Mouse (Mus musculus) limb, embryonic 14.5 days (tissue): Measurements from ENCODE around the gene Snrnp35. TPM values are rescaled to one million over a fixed set of nuclear protein-coding genes. Genes with fewer than 3 reads are reported as not detected.

Experiments
- ATAC-seq: fragments of 200-750 bp; cut with Nextera tagmentation; 2 replicates; pipeline ENCODE4 v1.8.0; 2017; ENCODE audit warnings: low read depth, moderate number of reproducible peaks, moderate TSS enrichment; ENCODE audit not compliant: low FRiP score
- DNase-seq: peaks from one replicate; pipeline ENCODE4 v3.0.0-alpha.2; 2015; ENCODE audit warnings: low spot score
- H3K27ac ChIP-seq: fragments of 300-500 bp; sonication (generic); replicated peaks from 2 replicates; pipeline ENCODE4 v1.5.1; 2014; ENCODE audit warnings: low read depth, mild to moderate bottlenecking, low read length, moderate library complexity, mixed read lengths
- H3K27me3 ChIP-seq: fragments of 300-500 bp; sonication (generic); 2 replicates; pipeline ENCODE4 v1.6.1; 2014; ENCODE audit warnings: low read length, mixed read lengths; ENCODE audit not compliant: control insufficient read depth, insufficient read depth
- H3K36me3 ChIP-seq: fragments of 300-500 bp; sonication (generic); 2 replicates; pipeline ENCODE4 v1.6.1; 2014; ENCODE audit warnings: mild to moderate bottlenecking, low read length, moderate library complexity, mixed read lengths; ENCODE audit not compliant: control insufficient read depth, insufficient read depth
- H3K4me1 ChIP-seq: fragments of 300-500 bp; sonication (generic); 2 replicates; pipeline ENCODE4 v1.6.1; 2014; ENCODE audit warnings: antibody characterized with exemption, low read length, mixed read lengths; ENCODE audit not compliant: control insufficient read depth, insufficient read depth
- H3K4me2 ChIP-seq: fragments of 300-500 bp; sonication (generic); replicated peaks from 2 replicates; pipeline ENCODE4 v1.6.1; 2014; ENCODE audit warnings: low read depth, mild to moderate bottlenecking, low read length, moderate library complexity; ENCODE audit not compliant: severe bottlenecking
- H3K4me3 ChIP-seq: fragments of 300-500 bp; sonication (generic); replicated peaks from 2 replicates; pipeline ENCODE4 v1.5.1; 2014; ENCODE audit warnings: low read length
- H3K9ac ChIP-seq: fragments of 300-500 bp; sonication (generic); 2 replicates; pipeline ENCODE4 v1.6.1; 2014; ENCODE audit warnings: mild to moderate bottlenecking, low read depth, low read length, moderate library complexity; ENCODE audit not compliant: severe bottlenecking
- H3K9me3 ChIP-seq: fragments of 300-500 bp; sonication (generic); 2 replicates; pipeline ENCODE4 v1.6.1; 2016; ENCODE audit warnings: low read length; ENCODE audit not compliant: control insufficient read depth
- POLR2A ChIP-seq: fragments of 200-500 bp; IDR thresholded peaks from 2 replicates; pipeline ENCODE4 v1.8.0; 2012; ENCODE audit warnings: inconsistent platforms, mild to moderate bottlenecking, moderate library complexity, borderline replicate concordance; ENCODE audit not compliant: insufficient read depth, insufficient read length; ENCODE audit errors: extremely low read depth
- WGBS: fragments of 180-500 bp; shearing (Covaris S2); extraction: QIAGEN DNeasy Blood & Tissue Kit; methylation state at CpG from one replicate; pipeline ENCODE4 v1.1.7; 2014; 5-methylcytosine and 5-hydroxymethylcytosine counted together
- polyA plus RNA-seq, 2 experiments: library from polyadenylated mRNA; depleted of rRNA in 1 of 2; stranded (reverse) in 1 of 2; unstranded in 1 of 2; fragments of >200 nt; fragmentation: Nextera tagmentation in 1 of 2; extraction: Ambion mirVana in 1 of 2; gene quantifications; 2 replicates each; pipeline versions ENCODE4 v1.2.1 to v1.2.3; 2012 to 2014

Gene Snrnp35
- polyA plus RNA-seq, 2 experiments = 10.7 to 17.1 TPM

DNA sequence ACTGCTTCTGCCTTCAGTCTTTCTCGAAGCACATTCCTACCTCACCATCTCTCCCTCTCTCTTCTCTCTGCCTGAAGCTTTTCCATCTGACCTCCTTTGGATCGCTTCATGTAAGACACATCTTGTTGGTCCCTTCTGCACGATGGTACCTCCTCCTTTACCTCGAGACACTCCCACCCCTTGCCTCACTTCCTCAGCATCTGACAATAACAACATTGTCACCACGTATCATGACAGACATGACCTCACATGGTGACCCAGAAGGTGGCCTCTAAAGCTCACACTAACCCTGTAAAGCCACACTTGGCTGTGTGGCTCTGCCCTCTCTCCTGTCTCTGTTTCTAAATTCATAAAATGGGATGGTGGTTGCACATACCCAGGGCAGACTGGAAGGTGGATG, 32.9 kb downstream of the Snrnp35 start:
- Histone ChIP-seq H3K4me2 (no peak overlapping the region), H3K4me1 (no peaks in the 10 kb centered on the region), H3K9me3 (no peaks in the 10 kb centered on the region), H3K27ac (no peak overlapping the region), H3K4me3 (no peak overlapping the region), H3K36me3 (peaks cover 65% of the 10 kb centered on the region), H3K27me3 (no peaks in the 10 kb centered on the region), H3K9ac (no peak overlapping the region)
- WGBS = 87% methylated on average over 5 of the region's 5 CpGs
- no peak for ATAC-seq
- no peak for TF ChIP-seq POLR2A
- DNase-seq = no peak

DNA sequence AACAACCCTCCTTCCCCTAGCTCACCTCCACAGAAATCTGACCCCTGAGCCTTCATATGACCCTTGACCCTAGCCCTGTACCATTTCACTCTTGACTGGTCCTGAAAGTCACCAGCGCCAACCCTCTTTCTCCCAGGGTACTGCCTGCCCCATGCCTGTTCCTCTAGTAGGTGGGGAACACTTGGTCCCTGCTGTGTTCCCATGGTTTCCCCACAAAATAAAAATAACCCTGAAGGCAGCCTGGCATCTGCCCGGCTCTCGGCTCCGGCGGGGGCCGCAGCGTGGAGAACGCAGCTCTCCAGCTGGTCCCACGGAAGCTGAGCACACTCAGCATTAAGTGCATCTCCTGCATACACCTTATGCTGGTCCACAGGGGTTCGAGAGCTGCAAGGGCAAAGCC, 35.7 kb downstream of the Snrnp35 start:
- DNase-seq (no peak), ATAC-seq (no peak)
- Histone ChIP-seq H3K4me2 (no peak overlapping the region), H3K4me3 (no peak overlapping the region), H3K27me3 (no peaks in the 10 kb centered on the region), H3K9me3 (no peaks in the 10 kb centered on the region), H3K27ac (no peak overlapping the region), H3K4me1 (no peaks in the 10 kb centered on the region), H3K36me3 (peaks cover 39% of the 10 kb centered on the region), H3K9ac (no peak overlapping the region)
- no peak for TF ChIP-seq POLR2A
- WGBS = 88% methylated on average over 10 of the region's 10 CpGs

DNA sequence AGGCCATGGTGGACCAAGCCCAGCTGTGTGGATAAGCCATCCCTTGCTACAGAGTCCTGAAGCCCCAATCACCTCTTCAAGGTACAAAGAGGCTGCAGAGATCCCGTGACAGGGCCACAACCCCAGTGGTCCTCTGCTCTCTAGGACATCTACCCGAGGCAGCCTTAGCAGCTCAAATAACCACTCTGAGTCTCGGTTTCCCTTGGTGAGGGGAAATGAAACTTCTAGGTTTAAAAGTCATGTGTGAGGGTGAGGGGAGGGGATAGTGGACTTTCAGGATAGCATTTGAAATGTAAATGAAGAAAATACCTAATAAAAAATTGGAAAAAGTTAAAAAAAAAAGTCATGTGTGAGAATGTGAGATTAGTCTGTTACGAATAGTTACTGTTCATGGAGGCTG, 38.7 kb downstream of the Snrnp35 start:
- TF ChIP-seq POLR2A = no peak
- Histone ChIP-seq H3K4me3 (no peak overlapping the region), H3K9ac (no peak overlapping the region), H3K27me3 (no peaks in the 10 kb centered on the region), H3K9me3 (no peaks in the 10 kb centered on the region), H3K4me1 (no peaks in the 10 kb centered on the region), H3K36me3 (peaks cover 33% of the 10 kb centered on the region), H3K4me2 (no peak overlapping the region), H3K27ac (no peak overlapping the region)
- DNase-seq (no peak), ATAC-seq (no peak)
- WGBS = 89% methylated on average over 4 of the region's 4 CpGs

DNA sequence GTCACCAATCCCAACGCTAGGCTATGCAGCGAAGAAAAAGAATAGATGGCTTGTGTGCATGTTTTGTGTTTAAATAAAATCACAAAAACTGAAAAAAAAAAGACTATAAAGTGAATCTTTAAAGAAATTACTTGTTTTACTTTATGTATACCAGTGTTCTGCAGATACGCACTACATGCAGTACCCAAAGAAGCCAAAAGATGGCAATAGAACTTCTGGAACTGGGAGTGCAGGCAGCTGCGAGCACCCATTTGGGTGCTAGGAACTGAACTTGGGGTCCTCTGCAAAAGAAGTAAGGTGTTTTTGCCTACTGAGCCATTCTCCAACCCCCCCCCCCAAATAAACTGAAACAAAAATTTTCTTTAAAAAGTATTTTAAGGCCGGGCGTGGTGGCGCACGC, 40.1 kb downstream of the Snrnp35 start:
- WGBS = 96% methylated on average over 8 of the region's 8 CpGs
- Histone ChIP-seq H3K4me2 (no peak overlapping the region), H3K27me3 (no peaks in the 10 kb centered on the region), H3K36me3 (peaks cover 32% of the 10 kb centered on the region), H3K4me1 (no peaks in the 10 kb centered on the region), H3K27ac (no peak overlapping the region), H3K9ac (no peak overlapping the region), H3K4me3 (no peak overlapping the region), H3K9me3 (no peaks in the 10 kb centered on the region)
- ATAC-seq = no peak
- DNase-seq = no peak
- no peak for TF ChIP-seq POLR2A

DNA sequence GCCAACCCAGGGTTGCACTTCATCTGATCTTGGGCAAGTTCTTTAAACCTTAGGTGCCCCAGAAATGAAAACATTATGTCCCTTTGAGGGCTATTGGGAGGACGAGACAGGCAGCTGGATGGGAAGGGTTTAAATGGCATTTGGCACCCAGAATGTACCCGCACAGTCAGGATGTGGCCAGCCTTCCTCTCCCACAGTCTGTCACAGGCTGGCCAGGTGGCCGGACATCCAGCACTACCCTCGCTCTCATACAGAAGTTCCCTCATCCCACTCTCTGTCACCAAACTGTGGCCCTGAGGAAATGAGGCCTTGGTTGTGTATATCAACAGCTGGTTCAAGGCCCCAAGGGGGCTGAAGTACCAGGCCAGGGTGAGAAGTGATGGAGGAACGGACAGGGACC, 42.0 kb downstream of the Snrnp35 start:
- H3K9me3 ChIP-seq = no peaks in the 10 kb centered on the region
- TF ChIP-seq POLR2A = no peak
- H3K4me1 ChIP-seq = peaks cover 18% of the 10 kb centered on the region
- no peaks in the 10 kb centered on the region for H3K27me3 ChIP-seq
- no peak overlapping the region for H3K4me2 ChIP-seq
- 90% methylated on average over 5 of the region's 5 CpGs for WGBS
- H3K36me3 ChIP-seq = peaks cover 19% of the 10 kb centered on the region
- no peak overlapping the region for H3K4me3 ChIP-seq
- ATAC-seq = no peak
- no peak overlapping the region for H3K27ac ChIP-seq
- no peak for DNase-seq
- H3K9ac ChIP-seq = no peak overlapping the region

DNA sequence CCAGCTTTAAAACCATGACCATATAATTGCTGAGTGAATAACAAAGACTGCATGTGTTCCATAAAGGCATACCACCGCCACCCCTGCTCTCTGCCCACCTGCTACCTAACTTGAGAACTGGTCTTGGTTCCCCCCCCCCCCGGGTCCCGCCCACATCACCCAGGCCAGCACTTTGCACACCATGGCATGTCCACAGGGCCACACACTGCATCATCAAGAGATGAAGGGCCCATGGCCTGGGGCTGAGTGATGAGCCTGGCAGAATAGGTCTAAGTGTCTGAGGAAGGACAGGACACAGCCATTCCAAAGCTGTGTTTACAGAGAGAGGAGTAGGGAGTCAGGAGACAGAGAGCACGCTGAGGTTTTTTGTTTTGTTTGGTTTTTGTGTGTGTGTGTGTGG, 45.4 kb downstream of the Snrnp35 start:
- no peak for ATAC-seq
- Histone ChIP-seq H3K4me3 (peak overlapping the region; percentile 59), H3K27ac (peak overlapping the region; percentile 26; the same call in 1 of the 2 replicates), H3K9me3 (no peaks in the 10 kb centered on the region), H3K9ac (0 out of 2 replicates have a peak overlapping the region, but pooled peaks have one; percentile 47), H3K4me2 (peak overlapping the region; percentile 69), H3K36me3 (peaks cover 11% of the 10 kb centered on the region), H3K4me1 (peaks cover 30% of the 10 kb centered on the region), H3K27me3 (no peaks in the 10 kb centered on the region)
- WGBS = 64% methylated on average over 4 of the region's 4 CpGs
- TF ChIP-seq POLR2A = no peak
- DNase-seq = no peak
